Mouse (Mus musculus): ENCODE data around the gene Acot9. TPM values are rescaled to one million over a fixed set of nuclear protein-coding genes. Genes with fewer than 3 reads are reported as not detected.
A peak's percentile ranks its signal among the peaks of the same experiment; 100 is the strongest.

Gene Acot9
- polyA plus RNA-seq, 1 experiment from 2014 or later: 32.5 TPM

DNA sequence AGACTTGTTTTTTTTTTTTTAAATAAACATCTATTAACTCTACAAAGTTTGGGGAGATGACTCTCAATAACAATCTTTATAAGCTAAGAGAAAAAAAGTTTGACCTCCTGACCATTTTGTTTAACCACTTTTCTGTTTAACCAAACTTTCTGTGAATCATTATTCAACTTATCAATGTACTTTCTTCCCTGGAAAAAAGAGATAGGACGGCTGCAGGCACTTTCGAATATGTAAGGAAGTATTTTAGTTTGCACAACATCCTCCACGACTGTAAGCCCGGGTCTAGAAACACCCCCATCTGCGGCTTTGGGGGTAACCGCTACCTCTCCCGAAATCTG is 75.3 kb downstream of the Acot9 start:
- Histone ChIP-seq H3K27me3 (no peaks in the 10 kb centered on the region), H3K36me3 (peaks cover 6% of the 10 kb centered on the region; the same call in 1 of the 2 replicates), H3K9me3 (no peaks in the 10 kb centered on the region), H3K27ac (peak overlapping the region; percentile 81), H3K9ac (peak overlapping the region; percentile 63), H3K4me1 (no peaks in the 10 kb centered on the region), H3K4me3 (peak overlapping the region; percentile 52), H3K4me2 (replicated peaks) (peak overlapping the region; percentile 41)
- peak; percentile 7; the same call in 1 of the 2 replicates for ATAC-seq (ENCODE audit: insufficient number of reproducible peaks, insufficient read depth, low FRiP score, low TSS enrichment)
- 26% methylated on average over 7 of the region's 7 CpGs for WGBS

DNA sequence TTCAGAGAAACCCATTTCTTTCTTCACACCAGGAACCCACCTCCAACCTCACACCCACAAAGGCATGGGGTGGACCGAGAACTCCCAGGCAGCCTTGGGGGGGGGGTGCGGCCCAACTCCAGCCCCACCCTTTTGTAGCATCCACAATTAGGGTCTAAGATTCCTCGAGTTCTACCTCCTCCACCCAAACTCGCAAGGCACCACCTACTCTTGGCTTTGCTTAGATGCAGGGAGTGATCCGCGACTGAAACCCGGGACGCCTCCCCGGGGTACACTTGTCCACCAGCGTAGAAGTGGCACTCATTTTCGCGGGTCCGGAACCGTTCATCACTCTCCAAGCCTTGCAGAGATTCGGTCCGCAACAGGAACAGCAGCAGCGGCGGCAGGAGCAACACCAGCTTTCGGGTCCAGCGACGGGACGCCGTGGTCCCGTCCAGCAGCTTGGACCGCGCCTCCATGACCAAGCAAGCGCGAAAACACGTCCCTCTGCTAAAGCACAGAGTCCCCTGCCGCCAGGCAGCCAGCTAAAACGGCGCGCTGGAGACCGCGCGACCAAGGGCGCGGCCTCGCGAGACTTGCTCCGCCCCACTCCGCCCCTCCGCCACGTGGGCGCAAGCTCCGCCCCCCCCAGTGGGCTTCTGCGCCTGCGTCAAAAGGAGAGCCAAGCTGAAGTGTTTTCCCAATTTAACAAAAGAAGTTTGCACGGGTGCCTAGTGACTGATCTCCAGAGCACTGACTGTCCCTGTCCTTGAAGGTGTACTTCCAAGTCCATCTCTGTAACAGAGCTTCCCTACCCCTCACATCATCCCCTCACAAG is 75.9 kb downstream of the Acot9 start:
- Histone ChIP-seq H3K9me3 (no peaks in the 10 kb centered on the region), H3K4me3 (peak overlapping the region; percentile 52), H3K36me3 (no peaks in the 10 kb centered on the region), H3K4me2 (replicated peaks) (peak overlapping the region; percentile 41), H3K4me1 (no peaks in the 10 kb centered on the region), H3K27ac (peak overlapping the region; percentile 81), H3K9ac (peak overlapping the region; percentile 63), H3K27me3 (no peaks in the 10 kb centered on the region)
- 17% methylated on average over 48 of the region's 49 CpGs for WGBS
- peak; percentile 93 for ATAC-seq (ENCODE audit: insufficient number of reproducible peaks, insufficient read depth, low FRiP score, low TSS enrichment)

DNA sequence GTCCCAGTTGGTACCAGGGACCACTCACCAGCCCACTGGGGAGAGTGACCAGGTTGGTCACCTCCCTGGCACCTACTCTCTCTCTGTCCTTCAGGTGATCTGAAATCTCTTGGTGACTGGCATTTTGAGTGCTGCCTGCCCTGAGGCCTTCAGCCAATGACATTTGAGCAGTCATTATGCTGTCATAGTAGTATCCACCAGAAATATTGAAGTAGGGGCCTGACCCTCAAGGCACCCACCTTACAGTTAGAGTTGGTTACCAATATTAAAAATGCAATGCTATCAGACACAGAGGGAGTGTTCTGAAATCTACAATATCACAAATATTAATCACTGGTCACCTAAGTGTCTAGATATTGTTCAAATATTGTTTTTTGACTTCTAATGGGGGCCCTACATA is 78.4 kb downstream of the Acot9 start, which contains the start of gene Prdx4:
Gene Prdx4 (minus strand): TSS at position 101 of the 400 bp plus-strand sequence.
- ATAC-seq (ENCODE audit: insufficient number of reproducible peaks, insufficient read depth, low FRiP score, low TSS enrichment): no peak
- Histone ChIP-seq H3K27me3 (no peaks in the 10 kb centered on the region), H3K4me1 (no peaks in the 10 kb centered on the region), H3K4me3 (no peak within 1 kb of the TSS), H3K4me2 (replicated peaks) (no peak within 1 kb of the TSS), H3K27ac (no peak within 1 kb of the TSS), H3K9me3 (no peaks in the 10 kb centered on the region), H3K9ac (no peak within 1 kb of the TSS), H3K36me3 (no peaks in the 10 kb centered on the region)

DNA sequence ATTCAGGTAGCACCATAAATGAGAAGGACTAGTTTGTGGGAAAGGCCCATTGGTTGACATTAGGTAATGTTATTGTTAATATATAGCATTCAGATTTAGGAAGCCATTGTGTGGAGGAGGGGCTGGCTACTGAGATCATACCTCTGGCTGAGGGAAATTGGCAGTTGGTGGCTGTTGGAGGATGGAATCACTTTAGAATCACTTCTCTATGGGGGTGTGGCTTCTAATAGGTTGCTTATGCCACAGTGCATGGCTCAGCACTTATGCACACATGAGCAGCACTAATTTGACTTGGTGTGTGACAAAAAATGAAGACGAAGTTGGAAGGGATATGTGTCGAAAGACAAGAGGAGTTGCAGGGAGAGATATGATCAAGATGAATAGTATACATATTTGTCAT is 84.0 kb downstream of the Acot9 start:
- ATAC-seq (ENCODE audit: insufficient number of reproducible peaks, insufficient read depth, low FRiP score, low TSS enrichment): no peak
- no peaks in the 10 kb centered on the region for H3K9me3 ChIP-seq
- whole genome bisulfite sequencing: 86% methylated on average over 2 of the region's 2 CpGs
- H3K4me3 ChIP-seq: no peak overlapping the region
- H3K4me1 ChIP-seq: no peaks in the 10 kb centered on the region
- no peak overlapping the region for H3K27ac ChIP-seq
- no peak overlapping the region for H3K9ac ChIP-seq
- no peak overlapping the region for H3K4me2 ChIP-seq (replicated peaks)
- no peaks in the 10 kb centered on the region for H3K27me3 ChIP-seq
- H3K36me3 ChIP-seq: no peaks in the 10 kb centered on the region

Other genes starting within 250 kb of the Acot9 start
- gene Magea5, start 199.3 kb upstream of the Acot9 start, polyA plus RNA-seq (2016; fragmentation: Nextera tagmentation; extraction: Ambion mirVana): not detected in 2 replicates
- gene Magea1, start 172.7 kb upstream of the Acot9 start, polyA plus RNA-seq (2016; fragmentation: Nextera tagmentation; extraction: Ambion mirVana): not detected in 2 replicates
- gene Magea2, start 168.8 kb upstream of the Acot9 start, polyA plus RNA-seq (2016; fragmentation: Nextera tagmentation; extraction: Ambion mirVana): not detected in 2 replicates
- gene Cldn34b2, start 134.0 kb upstream of the Acot9 start, polyA plus RNA-seq (2016; fragmentation: Nextera tagmentation; extraction: Ambion mirVana): not detected in 2 replicates
- 101 and 105 TPM in 2 replicates for gene Sat1, start 46.0 kb upstream of the Acot9 start, polyA plus RNA-seq (2016; fragmentation: Nextera tagmentation; extraction: Ambion mirVana)
- 240 and 253 TPM in 2 replicates for gene Prdx4, start 78.3 kb downstream of the Acot9 start, polyA plus RNA-seq (2016; fragmentation: Nextera tagmentation; extraction: Ambion mirVana)